Mouse (Mus musculus) ES-E14 (cell line): ENCODE measurements around the gene Abhd17c. TPM values are rescaled to one million over a fixed set of nuclear protein-coding genes. Genes with fewer than 3 reads are reported as not detected.

Experiments
- DNase-seq: peaks from one replicate; pipeline ENCODE4 v3.0.0-alpha.2; 2013; ENCODE audit warnings: low read depth, low spot score
- H3K27ac ChIP-seq: 2 replicates; pipeline ENCODE4 v1.5.1; 2012; ENCODE audit warnings: low read depth, mild to moderate bottlenecking, low read length, moderate library complexity, mixed read lengths; ENCODE audit not compliant: poor library complexity, insufficient read depth, severe bottlenecking
- H3K36me3 ChIP-seq: 2 replicates; pipeline ENCODE4 v1.6.1; 2012; ENCODE audit warnings: mild to moderate bottlenecking, low read length, moderate library complexity, mixed read lengths; ENCODE audit not compliant: control insufficient read depth, poor library complexity, insufficient read depth, severe bottlenecking
- H3K4me1 ChIP-seq, 2 experiments: fragments of 150-350 bp in 1 of 2; sonication (generic) in 1 of 2; 2 replicates each; pipeline ENCODE4 v1.6.1; 2012; ENCODE audit warnings: low read length in 2 of 2, mild to moderate bottlenecking in 1 of 2, mixed read lengths in 1 of 2; ENCODE audit not compliant: control insufficient read depth in 2 of 2, insufficient read depth in 2 of 2, poor library complexity in 1 of 2
- H3K4me3 ChIP-seq, 2 experiments: fragments of 150-350 bp in 1 of 2; sonication (generic) in 1 of 2; 2 replicates each; pipeline ENCODE4 v1.5.1; 2012; ENCODE audit warnings: low read length in 2 of 2, low read depth in 1 of 2, mild to moderate bottlenecking in 1 of 2, mixed read lengths in 1 of 2; ENCODE audit not compliant: insufficient read depth in 1 of 2, poor library complexity in 1 of 2, severe bottlenecking in 1 of 2
- H3K9ac ChIP-seq: 2 replicates; pipeline ENCODE4 v1.6.1; 2012; ENCODE audit warnings: low read depth, mild to moderate bottlenecking, low read length, mixed read lengths; ENCODE audit not compliant: poor library complexity, insufficient read depth, severe bottlenecking
- H3K9me3 ChIP-seq: fragments of 150-350 bp; sonication (generic); 2 replicates; pipeline ENCODE4 v1.6.1; 2012; ENCODE audit warnings: low read depth, mild to moderate bottlenecking, low read length; ENCODE audit not compliant: control insufficient read depth, insufficient read depth
- CHD2 ChIP-seq: IDR thresholded peaks from 2 replicates; pipeline ENCODE4 v1.6.1; 2014; ENCODE audit warnings: mild to moderate bottlenecking, low read depth, low read length, inconsistent platforms
- HCFC1 ChIP-seq: IDR thresholded peaks from 2 replicates; pipeline ENCODE4 v1.6.1; 2012; ENCODE audit warnings: low read length, inconsistent platforms, borderline replicate concordance; ENCODE audit not compliant: insufficient read depth
- MAFK ChIP-seq: IDR thresholded peaks from 2 replicates; pipeline ENCODE4 v1.6.1; 2014; ENCODE audit warnings: mild to moderate bottlenecking, low read depth, low read length, inconsistent platforms; ENCODE audit not compliant: insufficient read depth
- ZC3H11A ChIP-seq: IDR thresholded peaks from 2 replicates; pipeline ENCODE4 v1.6.1; 2012; ENCODE audit warnings: low read depth, mild to moderate bottlenecking, inconsistent platforms, low read length, borderline replicate concordance
- ZNF384 ChIP-seq: IDR thresholded peaks from 2 replicates; pipeline ENCODE4 v1.6.1; 2012; ENCODE audit warnings: low read depth, low read length, inconsistent platforms
- in situ Hi-C, 2 experiments: fragments of 600-800 bp; cut with MboI; formaldehyde crosslinking; loops; one replicate each; pipeline ENCODE4 v1.15.1; 2025; ENCODE audit warnings: low sequenced_read_pairs in 2 of 2, inconsistent platforms in 1 of 2; ENCODE audit not compliant: unreplicated experiment in 2 of 2
- total RNA-seq: library from RNA; depleted of rRNA; stranded (reverse); fragments of 300-350 nt; gene quantifications from 2 replicates; pipeline ENCODE4 v1.2.3, GENCODE M21; 2012; rRNA removed

The Abhd17c gene
- total RNA-seq = 24.8 and 25.8 TPM in 2 replicates

DNA sequence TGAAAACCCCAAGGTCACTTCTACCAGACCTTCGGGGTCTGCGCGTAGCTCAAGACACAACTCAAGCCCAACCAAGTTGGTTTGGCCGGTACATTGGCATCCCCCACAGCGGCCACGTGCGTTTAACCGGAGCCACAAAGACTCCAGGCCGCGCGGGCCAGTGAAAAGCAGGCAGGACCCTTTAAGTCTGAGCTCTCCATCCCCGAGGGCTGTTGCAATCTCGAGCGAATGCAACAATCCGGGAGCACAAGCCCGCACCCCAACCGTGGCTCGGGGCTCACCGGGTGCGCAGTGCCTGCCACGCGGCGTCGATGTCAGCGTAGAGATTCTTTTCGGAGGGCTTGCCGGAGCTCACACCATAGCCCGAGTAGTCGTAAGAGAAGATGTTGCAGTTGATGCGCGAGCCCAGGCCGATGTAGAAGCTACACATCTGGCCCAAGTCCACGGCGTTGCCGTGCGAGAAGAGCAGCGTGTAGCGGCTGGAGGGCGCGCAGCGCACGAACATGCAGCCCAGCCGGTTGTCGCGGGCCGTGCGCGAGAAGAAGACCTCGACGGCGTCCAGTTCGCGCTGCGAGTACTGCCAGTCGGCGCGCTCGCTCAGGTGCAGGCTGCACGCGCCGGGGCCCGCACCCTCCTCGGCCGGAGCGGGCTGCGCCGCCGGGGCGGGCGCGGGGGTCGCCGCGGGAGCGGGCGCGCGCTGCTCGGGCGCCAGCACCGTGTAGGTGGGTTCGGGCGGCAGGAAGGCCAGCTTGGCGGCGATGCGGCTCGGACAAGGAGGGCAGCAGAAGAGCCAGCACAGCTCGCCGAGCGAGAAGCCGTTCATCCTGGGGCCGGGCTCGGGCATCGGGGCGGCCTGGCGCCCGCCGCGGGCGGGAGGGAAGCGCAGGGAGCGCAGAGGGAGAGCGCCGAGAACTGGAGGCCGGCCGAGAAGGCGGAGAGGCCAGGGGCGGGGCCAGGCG is at the start of gene Abhd17c:
Gene Abhd17c (minus strand): TSS at position 893 of the 959 bp plus-strand sequence.
- TF ChIP-seq ZC3H11A (no peak), MAFK (no peak), HCFC1 (no peak; the same call in 1 of the 2 replicates), ZNF384 (no peak), CHD2 (no peak)
- Histone ChIP-seq H3K4me3 (peak within 1 kb of the TSS; percentile 80 to 85), H3K36me3 (0 out of 2 replicates have a peak, but pooled peaks cover 3% of the 10 kb centered on the region), H3K4me1 (peaks cover under 1 to 9% of the 10 kb centered on the region in 2 experiments; a peak in 3 of 4 replicates), H3K9ac (peak within 1 kb of the TSS; percentile 87), H3K27ac (peak within 1 kb of the TSS; percentile 28; the same call in 1 of the 2 replicates), H3K9me3 (no peaks in the 10 kb centered on the region)
- DNase-seq = no peak
- in situ Hi-C loops = no loop called here

DNA sequence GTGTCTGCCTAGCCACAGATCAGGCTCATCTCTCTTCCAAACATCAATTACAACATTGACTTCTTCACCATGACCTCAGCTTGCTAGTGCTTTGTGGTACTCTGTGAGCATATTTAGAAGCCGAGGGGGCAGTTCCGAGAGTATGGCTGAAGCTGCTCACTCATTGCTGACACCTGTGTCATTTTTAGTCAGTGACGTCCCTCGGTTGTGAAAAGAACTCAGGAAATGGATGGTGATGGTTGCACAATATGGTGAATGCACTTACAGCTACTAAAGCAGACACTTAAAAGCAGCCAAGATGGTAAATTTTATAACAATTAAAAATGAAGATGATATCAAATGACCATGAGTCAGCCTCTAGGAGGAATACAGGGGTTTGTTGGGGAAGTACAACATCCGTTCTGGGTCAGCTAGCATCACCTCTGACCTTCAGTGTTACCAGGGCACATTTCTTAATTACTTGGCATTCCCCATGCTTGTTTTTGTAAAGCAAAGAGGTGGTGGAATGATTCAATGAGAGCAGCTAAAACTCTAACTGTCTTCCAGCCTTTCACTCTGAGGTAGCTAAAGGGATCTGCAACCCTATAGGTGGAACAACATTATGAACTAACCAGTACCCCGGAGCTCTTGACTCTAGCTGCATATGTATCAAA is 45.6 kb upstream of the Abhd17c start:
- in situ Hi-C loops = no loop called here
- Histone ChIP-seq H3K4me1 (no peaks in the 10 kb centered on the region), H3K4me3 (no peak overlapping the region), H3K27ac (no peak overlapping the region), H3K36me3 (no peaks in the 10 kb centered on the region), H3K9me3 (no peaks in the 10 kb centered on the region), H3K9ac (no peak overlapping the region)
- DNase-seq = no peak
- TF ChIP-seq CHD2 = no peak
- no peak for TF ChIP-seq ZNF384
- TF ChIP-seq ZC3H11A = no peak
- no peak for TF ChIP-seq MAFK
- TF ChIP-seq HCFC1 = no peak

DNA sequence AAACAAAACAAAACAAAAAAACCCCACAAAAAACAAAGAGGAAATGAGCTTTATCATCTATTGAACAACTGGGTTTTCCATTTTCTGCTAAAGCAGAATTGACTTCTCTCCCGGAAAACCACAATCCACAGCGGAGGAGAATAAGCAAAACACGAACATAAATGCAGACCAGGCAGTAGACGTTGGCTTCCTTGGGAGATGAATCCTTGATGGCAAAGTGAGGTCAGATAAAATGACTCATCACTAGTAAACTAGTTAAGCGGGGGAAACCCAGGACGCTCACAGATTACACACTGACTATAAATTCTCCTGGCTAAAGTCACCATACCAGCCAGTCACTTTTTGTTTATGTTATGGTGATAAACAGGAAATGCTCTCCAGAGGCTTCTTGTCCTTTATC is 44.5 kb upstream of the Abhd17c start:
- in situ Hi-C loops = no loop called here
- Histone ChIP-seq H3K4me1 (no peaks in the 10 kb centered on the region), H3K9ac (no peak overlapping the region), H3K9me3 (no peaks in the 10 kb centered on the region), H3K4me3 (no peak overlapping the region), H3K27ac (no peak overlapping the region), H3K36me3 (no peaks in the 10 kb centered on the region)
- TF ChIP-seq MAFK = no peak
- no peak for TF ChIP-seq ZC3H11A
- no peak for TF ChIP-seq CHD2
- TF ChIP-seq ZNF384 = no peak
- no peak for TF ChIP-seq HCFC1
- DNase-seq = no peak

DNA sequence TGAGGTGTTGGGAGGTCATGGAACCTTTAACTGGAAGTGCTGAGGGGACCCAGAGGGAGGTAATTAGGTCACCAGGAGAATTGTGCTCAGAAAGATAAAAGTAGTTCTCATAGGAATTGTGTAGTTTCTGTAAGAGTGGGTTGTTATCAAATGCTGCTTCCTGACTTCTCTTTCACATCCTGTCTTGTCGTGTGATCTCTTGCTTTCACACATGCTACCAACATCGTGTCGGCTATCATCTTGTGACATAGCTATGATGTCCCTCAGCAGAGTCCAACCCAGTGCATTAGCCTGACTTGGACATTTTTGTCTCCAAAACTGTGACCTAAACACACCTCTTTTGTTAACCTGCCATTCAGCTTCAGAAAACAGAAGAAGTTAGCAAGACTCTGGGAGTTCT is 40.6 kb upstream of the Abhd17c start:
- no peak for DNase-seq
- in situ Hi-C loops = no loop called here
- Histone ChIP-seq H3K36me3 (no peaks in the 10 kb centered on the region), H3K4me1 (no peaks in the 10 kb centered on the region), H3K9me3 (no peaks in the 10 kb centered on the region), H3K27ac (no peak overlapping the region), H3K4me3 (no peak overlapping the region), H3K9ac (no peak overlapping the region)
- TF ChIP-seq ZNF384 (no peak), MAFK (no peak), CHD2 (no peak), ZC3H11A (no peak), HCFC1 (no peak)
